Mouse (Mus musculus) bone marrow, adult 2 months (tissue): ENCODE measurements at regions not wholly inside any gene's neighbourhood (a gene's known extent, or its start where the extent isn't known, plus 50 kb on each side); places are given as distances from the start of the nearest gene placed in this dataset.

Experiments
- H3K27ac ChIP-seq: fragments of 200-500 bp; 2 replicates; pipeline ENCODE4 v1.5.1; 2012; ENCODE audit warnings: low read depth, mild to moderate bottlenecking, control low read depth, inconsistent platforms, low read length; ENCODE audit not compliant: control insufficient read depth, poor library complexity, insufficient read depth
- H3K4me1 ChIP-seq: fragments of 200-500 bp; 2 replicates; pipeline ENCODE4 v1.6.1; 2011; ENCODE audit warnings: low read length; ENCODE audit not compliant: control insufficient read depth, insufficient read depth
- H3K4me3 ChIP-seq: fragments of 200-500 bp; replicated peaks from 2 replicates; pipeline ENCODE3; 2011; ENCODE audit warnings: mild to moderate bottlenecking, low read depth, low read length, control low read depth; ENCODE audit not compliant: control insufficient read depth
- CTCF ChIP-seq: fragments of 200-500 bp; IDR thresholded peaks from 2 replicates; pipeline ENCODE4 v1.5.1; 2011; ENCODE audit warnings: low read length, control low read depth; ENCODE audit not compliant: control insufficient read depth, insufficient read depth
- POLR2A ChIP-seq: fragments of 200-500 bp; IDR thresholded peaks from 2 replicates; pipeline ENCODE4 v1.6.1; 2011; ENCODE audit warnings: low read depth, mild to moderate bottlenecking, control low read depth, low read length, borderline replicate concordance; ENCODE audit not compliant: control insufficient read depth
- WGBS: fragments of 180-500 bp; shearing (Covaris S2); methylation state at CpG from one replicate; pipeline ENCODE4 v1.1.7; 2018; 5-methylcytosine and 5-hydroxymethylcytosine counted together

- H3K4me3 ChIP-seq = no peak overlapping the region
- 76% methylated on average over 5 of the region's 5 CpGs for WGBS
These were observed 125.3 kb upstream of the Map3k7 start for GRCm38 (mm10) chr4:31838592-31838991.

GRCm38 (mm10) chr4:31849763-31850162, 114.1 kb upstream of the Map3k7 start:
- 69% methylated on average over 6 of the region's 6 CpGs for WGBS
- no peak for TF ChIP-seq POLR2A
- TF ChIP-seq CTCF = no peak
- H3K27ac ChIP-seq = no peak overlapping the region
- no peaks in the 10 kb centered on the region for H3K4me1 ChIP-seq
- H3K4me3 ChIP-seq = no peak overlapping the region

More at GRCm38 (mm10) chr4:31838592-31838991, 125.3 kb upstream of the Map3k7 start:
- H3K4me1 ChIP-seq = no peaks in the 10 kb centered on the region
- no peak for TF ChIP-seq POLR2A
- no peak for TF ChIP-seq CTCF
- no peak overlapping the region for H3K27ac ChIP-seq

DNA sequence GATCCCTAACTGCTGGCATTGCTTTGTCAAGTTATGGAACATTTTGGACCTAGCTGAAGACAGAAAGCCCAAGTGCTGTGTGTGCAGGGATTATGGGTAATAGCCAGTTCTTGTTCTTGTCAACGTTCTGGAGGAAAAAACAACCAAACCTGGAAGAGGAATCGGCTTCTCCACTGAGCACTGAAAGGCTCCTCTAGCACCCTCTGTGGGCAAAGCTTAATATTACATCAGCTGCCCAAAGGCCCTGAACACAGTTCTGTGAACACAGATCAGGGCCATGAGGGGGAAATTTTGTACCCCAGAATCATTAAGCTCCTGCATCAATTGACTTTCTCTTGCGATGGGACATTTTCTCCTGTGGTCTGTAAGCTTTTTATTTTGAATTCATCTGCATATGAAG, 112.9 kb upstream of the Map3k7 start:
- H3K4me3 ChIP-seq = no peak overlapping the region
- H3K4me1 ChIP-seq = no peaks in the 10 kb centered on the region
- WGBS = 68% methylated on average over 3 of the region's 3 CpGs
- no peak for TF ChIP-seq CTCF
- no peak overlapping the region for H3K27ac ChIP-seq

DNA sequence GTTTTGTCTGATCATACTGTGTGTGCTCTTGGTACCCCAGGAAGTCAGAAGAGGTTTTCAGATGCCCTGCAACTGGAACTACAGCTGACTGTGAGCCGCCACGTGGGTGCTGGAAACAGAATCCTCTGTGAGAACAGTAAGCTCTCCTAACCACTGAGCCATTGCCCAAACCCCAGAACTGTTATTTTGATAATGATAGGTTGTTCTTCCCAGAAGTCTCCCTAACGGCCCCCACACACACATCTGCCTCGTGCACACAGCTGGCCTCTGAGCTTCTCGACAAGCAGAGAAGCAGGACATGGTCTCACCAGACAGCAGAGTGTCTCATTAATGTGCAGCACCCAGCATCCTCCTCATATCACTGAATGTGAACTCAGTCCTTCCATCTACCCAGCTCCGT, 110.0 kb upstream of the Map3k7 start:
- H3K4me1 ChIP-seq = no peaks in the 10 kb centered on the region
- TF ChIP-seq POLR2A (no peak), CTCF (no peak)
- H3K4me3 ChIP-seq = no peak overlapping the region
- no peak overlapping the region for H3K27ac ChIP-seq
- 78% methylated on average over 6 of the region's 6 CpGs for WGBS

- TF ChIP-seq CTCF (no peak), POLR2A (no peak)
- Histone ChIP-seq H3K4me3 (no peak overlapping the region), H3K27ac (no peak overlapping the region), H3K4me1 (no peaks in the 10 kb centered on the region)
- WGBS = 70% methylated on average over 2 of the region's 2 CpGs
These were observed 103.5 kb upstream of the Map3k7 start for GRCm38 (mm10) chr4:31860389-31860788.

GRCm38 (mm10) chr4:31861172-31861571, 102.7 kb upstream of the Map3k7 start:
- no peaks in the 10 kb centered on the region for H3K4me1 ChIP-seq
- no peak overlapping the region for H3K27ac ChIP-seq
- TF ChIP-seq CTCF = no peak
- TF ChIP-seq POLR2A = no peak
- 62% methylated on average over 3 of the region's 3 CpGs for WGBS
- no peak overlapping the region for H3K4me3 ChIP-seq

- TF ChIP-seq POLR2A = no peak
- Histone ChIP-seq H3K4me1 (peaks cover 1% of the 10 kb centered on the region), H3K27ac (no peak overlapping the region), H3K4me3 (no peak overlapping the region)
- WGBS = 85% methylated on average over 9 of the region's 9 CpGs
These were observed 90.6 kb upstream of the Map3k7 start for GRCm38 (mm10) chr4:31872985-31873983.

- Histone ChIP-seq H3K4me1 (peaks cover 1% of the 10 kb centered on the region), H3K4me3 (no peak overlapping the region), H3K27ac (no peak overlapping the region)
- TF ChIP-seq CTCF (no peak), POLR2A (no peak)
- 70% methylated on average over 3 of the region's 3 CpGs for WGBS
These were observed 86.5 kb upstream of the Map3k7 start for GRCm38 (mm10) chr4:31877389-31877788.
